Mouse (Mus musculus): ENCODE data around the gene Trip4.

Trip4 gene
- long read RNA-seq, experiment 1, transcript Trip4-201 (13 exons, 1,999 nt), result major isoform, 10 of 18 reads
- long read RNA-seq, experiment 1, partial matches to known transcripts, result 4 of 18 reads
- long read RNA-seq, experiment 1, other reads (novel, unspliced or antisense), result 3 of 18 reads
- long read RNA-seq, experiment 2, transcript Trip4-209 (3 exons, 683 nt), result major isoform, 5 of 22 reads
- long read RNA-seq, experiment 2, partial matches to known transcripts, result 3 of 22 reads
- long read RNA-seq, experiment 2, other reads (novel, unspliced or antisense), result 10 of 22 reads

DNA sequence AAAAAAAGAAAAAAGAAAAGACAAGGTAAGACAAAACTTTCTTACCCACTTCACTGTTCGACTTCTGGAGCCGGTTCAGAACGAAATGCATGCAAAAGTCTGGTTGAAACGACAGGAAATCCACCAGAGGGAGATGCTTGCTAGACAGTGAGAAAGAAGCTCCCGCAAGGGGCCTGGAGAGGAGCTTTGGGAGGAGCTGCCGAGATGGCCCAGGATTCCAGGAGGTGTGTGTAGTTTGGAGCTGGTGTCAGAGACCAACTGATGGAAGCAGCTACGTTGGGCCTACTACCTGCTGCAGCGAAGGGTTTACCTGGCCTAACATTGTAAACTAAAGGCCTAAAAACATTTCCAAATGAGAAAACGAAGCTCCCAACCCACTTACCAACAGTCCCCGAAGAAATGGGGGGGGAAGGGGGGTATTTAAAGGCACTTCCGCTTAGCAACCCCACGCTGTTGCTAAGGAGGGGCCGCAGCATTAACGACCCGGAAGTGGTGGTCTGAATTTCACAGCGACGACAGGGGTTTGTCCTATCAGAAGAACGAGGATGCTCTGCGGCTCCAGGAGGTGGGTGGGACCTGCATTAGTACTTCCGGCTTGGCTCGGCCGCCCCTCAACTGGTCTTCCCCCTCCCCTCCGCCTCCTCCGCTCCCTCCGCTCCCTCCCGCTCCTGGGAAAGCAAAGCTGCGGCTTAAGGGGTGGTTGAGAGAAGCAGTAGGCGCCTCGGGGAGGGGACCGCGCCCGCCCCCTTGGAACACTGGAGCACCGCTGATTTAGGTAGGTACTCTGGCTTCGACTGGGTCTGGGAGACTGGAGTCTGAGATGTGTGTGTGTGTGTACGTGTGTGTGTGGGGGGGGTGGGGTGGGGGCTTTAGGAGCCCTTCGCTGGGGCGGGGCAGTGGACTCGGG is at the start of gene Trip4, which contains the start of gene Csnk1g1:
Gene Trip4 (minus strand): TSS at position 401 of the 907 bp plus-strand sequence.
Gene Csnk1g1 (plus strand): TSS at position 531 of the 907 bp plus-strand sequence.
- intact Hi-C loops (cut with DNase I), result loop anchor here (5.0 to 10.0 kb wide), 2 partner anchors 99 to 176 kb away; no protein-coding TSS in a partner anchor

DNA sequence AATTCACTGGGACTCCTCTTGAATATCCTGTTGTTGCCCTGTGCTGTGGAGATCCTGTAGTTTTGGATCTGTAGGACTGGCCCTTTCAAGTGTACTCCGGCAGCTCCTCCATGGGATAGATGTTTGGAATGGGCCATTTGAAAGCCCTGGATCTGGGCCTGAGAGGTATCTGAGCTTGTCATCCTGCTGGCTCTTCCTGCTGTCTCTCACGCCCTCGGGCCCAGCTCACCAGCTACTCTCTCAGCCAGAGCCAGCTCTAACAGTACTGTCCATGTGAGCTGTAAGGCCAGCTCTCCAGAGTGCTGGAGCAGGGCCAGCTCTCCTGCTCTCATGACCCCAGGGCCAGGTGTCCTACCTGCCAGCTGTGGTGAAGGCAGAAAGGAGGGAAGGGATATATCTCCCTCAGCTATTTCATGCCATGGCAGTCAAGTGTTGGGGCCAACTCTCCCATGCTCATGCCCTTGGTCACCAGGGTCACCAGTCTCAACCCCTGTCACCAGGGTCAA is 42.5 kb upstream of the Trip4 start:
- intact Hi-C loops (cut with DNase I), result no loop called here

DNA sequence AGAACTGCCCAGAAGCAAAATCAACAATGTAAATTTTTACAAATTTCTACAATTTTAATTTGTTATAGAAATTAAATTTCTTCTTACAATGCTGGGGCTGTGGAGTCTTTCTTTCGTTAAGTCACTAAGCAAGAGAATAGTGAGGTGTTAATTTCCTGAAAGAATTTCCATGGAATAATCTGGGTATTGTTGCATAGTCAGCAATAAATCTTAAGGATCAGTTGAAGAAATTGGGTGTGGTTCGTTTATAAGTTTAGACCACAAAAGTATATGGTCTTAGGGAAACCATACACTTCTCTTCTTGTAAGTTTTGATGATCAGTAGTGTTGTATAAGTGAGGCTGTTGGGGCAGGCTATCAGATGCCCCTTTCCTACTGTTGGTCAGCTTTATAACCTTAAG is 29.0 kb upstream of the Trip4 start:
- intact Hi-C loops (cut with DNase I), result no loop called here

DNA sequence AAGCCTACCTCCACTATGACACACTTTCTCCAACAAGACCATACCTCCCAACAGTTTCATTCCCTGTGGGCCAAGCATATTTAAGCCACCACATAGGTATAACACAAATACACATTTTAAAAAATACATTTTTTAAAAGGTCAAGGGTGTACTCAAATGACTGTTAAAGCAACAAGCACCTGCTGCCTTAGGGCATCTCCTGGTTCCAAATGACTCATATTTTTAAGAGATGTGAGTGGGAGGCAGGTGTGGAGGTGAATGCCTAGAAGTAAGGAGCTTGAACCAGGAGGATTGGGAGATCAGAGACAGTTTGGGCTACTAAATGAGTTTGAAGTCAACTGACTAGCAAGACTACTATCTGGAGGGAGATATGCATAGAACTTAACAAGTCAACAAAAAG is 21.2 kb upstream of the Trip4 start:
- intact Hi-C loops (cut with DNase I), result no loop called here

DNA sequence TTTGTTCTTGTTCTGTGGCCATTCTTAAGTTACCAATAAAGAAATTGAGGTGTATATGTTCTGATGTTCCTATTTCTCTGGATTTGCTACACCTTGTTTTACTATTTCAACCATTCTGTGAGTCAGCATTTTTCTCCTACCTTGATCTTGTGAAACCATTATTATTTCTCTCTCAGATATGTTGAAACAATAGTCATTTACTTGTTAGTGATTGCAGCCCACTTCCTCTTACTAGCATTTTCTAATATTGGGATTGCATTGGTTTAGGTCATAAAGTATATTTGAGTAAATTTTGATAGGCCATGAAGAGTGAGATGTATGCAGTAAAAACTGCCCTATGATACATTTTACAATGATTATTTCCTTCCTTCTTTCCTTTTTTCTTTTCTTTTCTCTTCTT is 19.9 kb upstream of the Trip4 start:
- intact Hi-C loops (cut with DNase I), result no loop called here

DNA sequence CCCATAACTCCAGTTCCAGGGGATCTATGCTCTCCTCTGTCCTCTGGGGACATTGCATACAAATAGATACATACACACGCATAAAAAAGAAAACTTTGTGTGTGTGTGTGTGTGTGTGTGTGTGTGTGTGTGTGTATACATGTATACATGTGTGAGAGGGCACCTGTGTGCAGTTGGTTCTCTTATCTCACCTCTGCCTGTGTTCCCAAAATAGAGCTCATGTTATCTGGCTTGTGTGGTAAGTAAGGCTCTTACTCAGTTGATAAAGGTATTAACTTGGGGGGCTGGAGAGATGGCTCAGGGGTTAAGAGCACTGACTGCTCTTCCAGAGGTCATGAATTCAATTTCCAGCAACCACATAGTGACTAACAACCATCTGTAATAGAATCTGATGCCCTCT is 8.4 kb upstream of the Trip4 start:
- intact Hi-C loops (cut with DNase I), result no loop called here

DNA sequence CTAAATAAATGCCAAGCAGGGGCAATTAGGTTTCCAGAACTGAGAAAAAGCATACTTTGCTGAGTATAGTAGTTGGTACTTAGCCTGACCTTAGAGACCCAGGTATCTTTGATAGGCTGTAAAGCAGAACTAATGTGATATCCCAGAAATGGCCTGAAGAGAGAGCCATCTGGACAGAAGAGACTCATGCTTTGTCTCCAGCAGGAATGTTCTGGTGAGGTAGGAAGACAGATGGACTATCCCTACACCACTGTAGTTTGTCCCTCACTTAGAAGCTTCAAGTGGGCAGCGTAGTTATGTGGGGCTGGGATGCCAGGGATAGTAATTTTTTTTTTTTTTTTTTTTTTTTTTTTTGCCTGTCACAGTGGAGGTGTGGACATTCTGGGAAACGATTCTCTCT is 5.4 kb upstream of the Trip4 start:
- intact Hi-C loops (cut with DNase I), result no loop called here

DNA sequence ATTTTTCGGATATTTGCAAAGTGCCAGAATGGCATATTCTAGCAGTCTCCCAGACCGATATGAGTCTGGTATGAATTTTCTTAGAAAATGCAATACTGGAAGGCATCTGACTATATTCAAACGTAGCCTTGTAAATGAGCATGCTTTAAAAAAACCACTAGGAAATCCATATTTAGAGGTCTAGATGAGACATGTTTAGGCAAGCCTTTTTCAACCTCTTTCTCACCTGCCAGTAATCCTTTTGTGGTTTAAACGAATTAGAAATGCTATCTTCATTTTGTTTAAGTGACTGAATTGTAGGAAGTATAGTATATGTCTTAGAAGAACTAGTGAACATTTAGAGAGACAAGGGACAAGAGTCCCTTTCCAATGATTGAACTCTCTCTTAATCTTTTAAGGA is 1.2 kb upstream of the Trip4 start:
- intact Hi-C loops (cut with DNase I), result loop anchor here (5.0 to 10.0 kb wide), 2 partner anchors 97 to 175 kb away; no protein-coding TSS in a partner anchor

DNA sequence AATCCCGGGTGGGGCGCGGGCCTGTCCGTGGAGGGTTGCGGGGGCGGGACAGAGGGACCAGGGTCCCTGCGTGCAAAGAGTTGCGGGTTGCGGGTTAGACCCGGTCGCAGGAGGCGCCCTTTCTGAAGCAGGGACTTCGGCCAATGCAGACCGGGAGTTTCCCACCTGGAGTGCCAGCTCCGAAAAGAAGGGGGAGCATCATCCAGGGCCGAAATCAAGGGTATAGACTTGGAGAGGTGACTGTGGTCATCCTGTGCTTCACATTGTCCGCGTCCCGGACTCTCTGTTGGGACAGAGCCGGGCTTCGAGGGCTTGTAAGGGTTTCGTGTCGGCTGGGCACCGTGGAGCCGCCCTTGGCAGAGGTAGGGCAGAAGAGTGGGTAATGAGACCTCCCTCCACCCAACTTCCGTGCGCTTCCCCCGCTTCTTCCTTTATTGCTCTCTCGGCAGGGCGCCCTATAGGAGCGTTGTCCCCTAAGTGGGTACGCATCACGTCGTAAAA is 757 bp upstream of the Trip4 start:
- intact Hi-C loops (cut with DNase I), result loop anchor here (5.0 to 10.0 kb wide), 2 partner anchors 98 to 175 kb away; no protein-coding TSS in a partner anchor

DNA sequence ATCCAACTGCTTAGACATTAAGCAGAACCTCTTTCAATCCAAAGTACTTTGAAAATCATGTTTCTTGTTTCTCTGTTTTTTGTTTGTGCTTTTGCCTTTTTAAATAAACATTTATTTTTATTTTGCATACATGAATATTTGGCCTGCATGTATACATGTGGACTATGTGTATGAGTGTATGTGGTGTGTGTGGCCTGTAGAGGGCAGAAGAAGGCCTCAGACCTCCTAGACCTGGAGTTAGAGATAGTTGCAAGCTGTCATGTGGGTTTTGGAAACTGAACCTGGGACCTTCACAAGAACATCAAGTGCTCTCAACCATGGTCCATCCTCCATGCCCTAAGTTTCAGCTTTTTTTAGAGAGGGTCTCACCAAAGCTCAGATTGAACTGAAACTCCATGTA is 5.2 kb downstream of the Trip4 start:
- intact Hi-C loops (cut with DNase I), result loop anchor here (10.0 kb wide), 1 partner anchor 181 kb away; no protein-coding TSS in a partner anchor

DNA sequence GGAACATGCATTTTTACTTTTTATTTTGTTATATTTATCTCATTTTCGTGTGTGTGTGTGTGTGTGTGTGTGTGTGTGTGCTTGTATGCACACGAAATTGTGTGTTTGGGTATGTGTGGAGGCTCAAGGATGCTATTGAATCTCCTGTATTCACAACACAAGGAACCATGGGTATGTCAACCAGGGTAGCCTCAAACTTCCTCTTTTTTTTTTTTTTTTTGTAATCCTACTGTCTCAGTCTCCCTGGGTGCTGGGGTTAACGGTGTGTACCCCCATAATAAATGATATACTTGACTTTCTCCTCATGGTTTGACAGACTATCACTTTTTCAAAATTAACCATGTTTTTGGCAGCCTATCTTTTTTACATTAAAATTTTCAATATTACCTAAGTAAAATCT is 5.7 kb downstream of the Trip4 start:
- intact Hi-C loops (cut with DNase I), result loop anchor here (10.0 kb wide), 1 partner anchor 182 kb away; no protein-coding TSS in a partner anchor

DNA sequence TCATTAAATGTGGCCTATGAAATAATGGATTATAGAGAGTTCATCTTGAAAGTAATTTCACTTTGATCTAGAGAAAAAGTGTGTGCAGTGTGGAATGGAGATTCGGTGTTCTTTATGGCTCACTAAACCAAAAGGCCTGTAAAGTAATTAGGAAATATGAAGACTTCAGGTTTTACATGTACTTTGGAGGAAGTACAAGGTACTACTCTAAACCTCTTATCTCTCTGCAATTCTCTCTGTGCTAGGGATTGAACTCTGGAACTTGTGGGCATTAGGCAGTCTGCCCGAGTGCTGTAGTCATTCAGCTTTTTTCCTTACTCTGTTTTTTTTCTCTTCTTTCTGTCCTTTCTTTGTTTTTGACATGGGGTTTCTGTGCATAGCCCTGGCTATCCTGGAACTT is 11.6 kb downstream of the Trip4 start:
- intact Hi-C loops (cut with DNase I), result no loop called here

DNA sequence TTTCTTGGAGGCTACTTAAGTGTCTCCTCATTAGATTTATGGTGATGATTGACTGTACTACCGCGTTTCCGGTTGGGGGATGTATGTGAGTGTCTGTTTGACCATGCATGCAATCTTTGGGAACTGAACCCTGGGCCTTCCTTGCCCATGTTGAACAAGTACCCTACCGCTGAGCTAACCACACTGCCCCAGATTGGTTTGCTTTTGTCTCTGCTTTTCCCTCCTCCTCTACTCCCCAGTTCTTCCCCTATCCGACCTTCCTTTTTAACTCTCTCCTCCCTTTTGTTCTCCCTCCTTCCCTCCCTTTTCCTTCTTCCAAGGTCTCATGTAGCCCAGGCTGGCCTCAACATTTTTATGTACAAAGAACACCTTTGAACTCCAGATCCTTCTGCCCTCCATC is 17.5 kb downstream of the Trip4 start:
- intact Hi-C loops (cut with DNase I), result no loop called here

DNA sequence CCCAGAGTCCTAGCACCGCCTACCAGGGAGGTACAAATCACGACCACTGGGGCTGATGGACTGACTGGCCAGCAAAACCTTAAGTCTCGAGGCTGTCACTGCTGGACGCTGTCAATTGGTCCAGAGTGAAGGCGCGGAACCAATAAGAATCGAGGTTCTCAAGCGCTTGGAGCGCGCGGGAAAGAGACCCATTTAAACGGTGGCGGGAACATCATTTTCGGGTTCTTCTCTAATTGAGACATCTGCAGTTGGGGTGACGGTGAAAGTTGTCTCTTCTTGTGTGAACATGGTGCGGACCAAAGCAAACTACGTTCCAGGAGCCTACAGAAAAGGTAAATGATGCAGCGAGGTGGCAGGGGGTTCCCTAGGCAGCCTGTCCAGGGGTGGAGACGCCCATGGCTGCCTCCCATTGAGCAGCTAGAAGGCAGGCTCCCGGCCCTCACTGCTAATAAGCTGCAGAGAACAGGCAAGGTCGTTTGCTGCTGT is 18.4 kb downstream of the Trip4 start, which contains the start of gene Pclaf:
Gene Pclaf (plus strand): TSS at position 95 of the 486 bp plus-strand sequence.
- intact Hi-C loops (cut with DNase I), result no loop called here

DNA sequence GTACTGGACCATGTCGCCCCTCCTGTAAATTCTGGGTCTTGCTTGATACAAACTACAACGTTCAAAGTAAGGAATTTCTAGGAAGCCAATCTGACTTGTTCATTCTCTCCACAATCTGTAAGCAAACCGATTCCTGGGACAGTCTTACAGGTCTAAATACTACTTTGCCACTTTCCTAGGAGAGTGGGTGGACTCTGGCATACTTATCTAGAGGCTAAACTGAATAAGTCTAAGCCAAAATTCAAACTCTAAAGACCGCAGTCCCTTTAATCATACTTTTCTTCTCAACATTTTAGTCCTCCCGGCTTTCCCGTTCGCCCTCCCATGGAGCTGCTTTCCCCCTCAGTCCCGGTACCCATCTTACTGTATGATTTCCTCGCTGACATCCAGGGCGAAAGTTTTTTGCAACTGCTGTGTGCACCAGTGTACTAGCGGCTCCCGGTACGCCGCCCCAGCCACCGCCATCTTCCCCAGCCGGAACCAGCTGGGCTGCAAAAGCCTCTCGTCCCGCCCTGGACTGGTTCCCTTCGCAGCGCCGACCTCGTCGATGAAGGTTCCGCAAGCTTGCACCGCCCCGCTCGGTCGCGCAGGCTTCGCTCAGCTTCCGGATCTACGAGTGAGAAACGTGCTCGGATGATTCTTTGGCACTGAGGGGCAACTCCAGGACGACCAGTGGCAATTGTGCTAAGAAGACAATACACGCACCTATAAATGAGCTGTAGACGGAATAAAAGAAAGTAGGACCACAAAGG is 23.9 kb downstream of the Trip4 start:
- intact Hi-C loops (cut with DNase I), result no loop called here

DNA sequence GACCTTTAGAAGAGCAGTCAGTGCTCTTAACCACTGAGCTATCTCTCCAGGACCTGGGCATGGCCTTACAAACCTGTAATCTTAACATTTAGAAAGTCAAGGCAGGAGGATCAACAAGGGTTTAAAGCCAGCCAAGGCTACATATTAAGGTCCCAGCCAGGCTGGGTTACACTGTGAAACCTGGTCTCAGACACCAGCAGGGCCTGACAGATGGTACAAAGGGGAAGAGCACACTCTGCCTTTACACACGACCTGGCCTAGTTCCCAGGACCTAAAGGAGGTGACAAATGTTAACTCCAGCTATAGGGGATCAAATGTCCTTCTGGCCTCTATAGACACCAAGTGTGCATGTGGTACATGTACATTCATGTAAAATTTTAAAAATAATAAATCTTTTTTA is 48.9 kb downstream of the Trip4 start:
- intact Hi-C loops (cut with DNase I), result no loop called here

DNA sequence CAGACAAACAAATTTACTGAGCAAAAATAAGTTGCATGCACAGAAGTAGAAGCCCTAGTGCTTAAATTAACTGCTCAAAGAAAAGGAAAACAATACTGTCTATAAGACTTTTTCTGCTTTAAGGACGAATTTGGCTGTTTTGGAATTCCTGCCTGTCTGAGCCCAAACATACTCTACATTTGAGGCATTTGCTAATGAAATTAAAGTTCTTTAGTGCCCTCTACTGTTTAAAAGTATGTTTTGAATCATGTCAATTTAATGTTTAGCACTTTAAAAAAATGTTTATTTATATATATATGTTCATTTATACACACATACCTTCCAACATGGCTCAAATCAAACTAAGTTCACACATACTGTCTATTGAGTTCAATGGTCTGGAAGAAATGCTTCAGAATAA is 58.4 kb downstream of the Trip4 start:
- intact Hi-C loops (cut with DNase I), result loop anchor here (5.0 kb wide), 2 partner anchors 158 to 248 kb away; no protein-coding TSS in a partner anchor

DNA sequence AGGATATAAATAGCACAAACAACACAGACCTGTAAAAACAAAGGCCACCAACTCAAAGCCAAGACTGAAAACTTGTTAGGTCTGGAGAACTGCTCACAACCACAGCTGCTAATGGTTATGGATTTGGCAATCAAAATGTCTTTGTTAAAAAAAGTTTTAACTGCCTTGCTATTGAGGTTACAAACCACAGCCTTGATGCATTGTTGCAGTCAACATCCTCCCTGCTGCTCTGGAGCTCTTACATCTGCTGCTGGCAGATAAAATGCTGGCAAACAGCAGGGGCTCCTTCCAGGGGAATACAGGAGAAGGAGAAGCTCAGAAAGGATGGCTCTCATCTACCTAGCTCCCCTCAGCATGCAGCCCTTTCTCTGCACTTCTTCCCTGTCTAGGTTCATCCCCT is 60.4 kb downstream of the Trip4 start:
- intact Hi-C loops (cut with DNase I), result loop anchor here (5.0 kb wide), 1 partner anchor 181 kb away; the partner anchor contains the start of gene Oaz2

DNA sequence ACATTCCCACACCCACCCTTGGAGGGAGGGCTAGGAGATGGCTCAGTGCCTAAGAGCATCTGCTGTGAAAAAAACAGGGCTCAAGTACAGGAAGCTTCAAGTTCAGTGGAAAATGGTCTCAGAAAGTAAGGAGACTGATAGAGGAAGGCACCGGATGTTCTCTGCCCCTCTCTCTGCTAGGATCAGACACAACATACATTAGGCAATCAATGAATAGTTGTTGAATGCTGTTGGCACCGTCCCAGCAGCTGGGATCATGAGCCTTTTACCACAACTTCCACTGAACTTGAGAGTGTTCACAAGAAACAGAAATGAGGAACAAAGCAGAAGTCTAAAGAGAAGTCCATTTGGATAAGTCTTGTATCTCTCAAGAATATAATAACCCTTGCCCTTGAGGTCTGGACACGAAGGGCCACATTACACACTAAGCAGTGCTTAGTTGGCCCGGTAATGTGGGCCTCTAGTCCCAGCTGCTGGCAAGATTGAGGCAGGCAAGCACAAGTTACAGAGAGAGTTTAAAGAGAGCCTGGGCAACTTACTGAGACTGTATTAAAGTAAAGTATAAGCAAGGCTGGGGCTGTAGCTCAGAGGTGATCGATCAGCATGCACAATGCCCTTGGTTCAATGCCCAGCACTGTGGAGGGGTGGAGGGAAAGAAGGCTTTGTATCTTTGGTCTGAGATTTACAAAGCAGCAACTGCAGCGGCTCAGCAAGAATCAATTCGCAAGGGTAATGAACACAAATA is 64.0 kb downstream of the Trip4 start:
- intact Hi-C loops (cut with DNase I), result loop anchor here (5.0 kb wide), 1 partner anchor 177 kb away; the partner anchor contains the start of gene Oaz2

DNA sequence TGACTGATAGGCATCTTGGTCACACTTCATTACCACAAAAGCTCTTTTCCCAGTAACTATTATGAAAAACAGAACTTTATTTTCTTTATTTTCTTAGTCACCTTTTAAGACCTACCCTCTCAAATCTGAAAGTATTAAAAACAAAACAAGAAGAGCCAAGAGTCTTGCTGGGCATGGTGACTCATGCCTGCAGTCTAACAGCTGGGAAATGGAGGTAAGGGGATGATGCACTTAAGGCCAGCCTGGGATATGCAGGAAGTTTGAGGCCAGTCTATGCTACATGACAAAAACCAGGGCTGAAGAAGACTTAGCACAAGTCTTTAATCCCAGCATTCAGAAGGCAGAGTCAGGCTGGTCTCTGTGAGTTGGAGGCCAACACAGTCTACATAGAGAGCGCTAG is 68.8 kb downstream of the Trip4 start:
- intact Hi-C loops (cut with DNase I), result no loop called here
